Mouse (Mus musculus) pancreas, adult 10 weeks (tissue): Measurements from ENCODE around the gene Gnai3. TPM values are rescaled to one million over a fixed set of nuclear protein-coding genes. Genes with fewer than 3 reads are reported as not detected.

ENCODE experiments used
- polyA plus RNA-seq: library from polyadenylated mRNA; stranded (reverse); fragments of 350-450 nt; fragmentation: Illumina TruSeq; extraction: RNeasy Lipid Tissue Mini Kit (QIAGEN cat#74804); gene quantifications from one replicate; pipeline ENCODE4 v1.2.3, GENCODE M21; 2015; ENCODE audit warnings: low read depth, low replicate concordance; ENCODE audit not compliant: insufficient read depth

Gene Gnai3
- 15.9 TPM for polyA plus RNA-seq

DNA sequence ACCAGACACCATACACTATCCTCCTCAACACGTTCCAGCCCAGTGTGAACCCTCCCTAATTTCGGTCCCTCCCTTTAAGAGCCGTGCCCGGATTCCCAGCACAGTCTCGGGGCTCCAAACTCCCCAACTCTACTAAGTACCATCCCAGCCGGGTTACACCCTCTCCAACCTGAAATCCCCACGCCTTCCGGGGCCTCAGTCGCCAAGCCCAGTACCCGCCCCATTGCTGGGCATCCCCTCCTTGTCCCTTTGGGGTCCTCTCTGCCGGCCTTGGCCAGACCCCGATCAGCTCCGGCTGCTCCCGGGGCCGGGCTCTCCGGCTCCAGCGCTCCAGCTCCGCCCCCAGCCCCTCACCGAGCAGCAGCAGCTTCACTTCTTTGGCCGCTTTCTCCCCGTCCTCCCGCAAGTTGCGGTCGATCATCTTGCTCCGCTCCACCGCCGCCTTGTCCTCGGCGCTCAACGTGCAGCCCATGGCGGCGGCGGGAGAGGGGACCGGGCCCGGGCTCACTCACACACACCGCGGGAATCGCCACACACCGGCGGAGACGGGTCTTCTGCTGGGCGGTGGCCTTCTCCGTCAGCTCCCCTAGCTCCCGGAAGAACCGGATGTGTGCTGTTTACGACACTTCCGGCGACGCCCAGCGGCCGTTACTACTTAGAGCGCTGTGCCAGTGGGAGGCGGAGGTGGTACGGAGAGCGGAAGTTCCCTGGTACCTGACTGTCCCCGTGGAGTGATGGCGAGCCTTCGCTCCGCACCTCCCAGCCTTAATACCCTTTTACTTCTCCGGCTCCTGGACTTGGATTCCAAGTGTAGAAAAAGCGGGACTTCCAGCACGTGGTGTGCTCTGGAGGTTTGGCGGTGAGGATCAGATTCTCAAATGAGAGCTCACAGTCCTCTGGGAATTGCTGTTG lies at the start of gene Gnai3:
Gene Gnai3 (minus strand): TSS at position 613 of the 912 bp plus-strand sequence.

DNA sequence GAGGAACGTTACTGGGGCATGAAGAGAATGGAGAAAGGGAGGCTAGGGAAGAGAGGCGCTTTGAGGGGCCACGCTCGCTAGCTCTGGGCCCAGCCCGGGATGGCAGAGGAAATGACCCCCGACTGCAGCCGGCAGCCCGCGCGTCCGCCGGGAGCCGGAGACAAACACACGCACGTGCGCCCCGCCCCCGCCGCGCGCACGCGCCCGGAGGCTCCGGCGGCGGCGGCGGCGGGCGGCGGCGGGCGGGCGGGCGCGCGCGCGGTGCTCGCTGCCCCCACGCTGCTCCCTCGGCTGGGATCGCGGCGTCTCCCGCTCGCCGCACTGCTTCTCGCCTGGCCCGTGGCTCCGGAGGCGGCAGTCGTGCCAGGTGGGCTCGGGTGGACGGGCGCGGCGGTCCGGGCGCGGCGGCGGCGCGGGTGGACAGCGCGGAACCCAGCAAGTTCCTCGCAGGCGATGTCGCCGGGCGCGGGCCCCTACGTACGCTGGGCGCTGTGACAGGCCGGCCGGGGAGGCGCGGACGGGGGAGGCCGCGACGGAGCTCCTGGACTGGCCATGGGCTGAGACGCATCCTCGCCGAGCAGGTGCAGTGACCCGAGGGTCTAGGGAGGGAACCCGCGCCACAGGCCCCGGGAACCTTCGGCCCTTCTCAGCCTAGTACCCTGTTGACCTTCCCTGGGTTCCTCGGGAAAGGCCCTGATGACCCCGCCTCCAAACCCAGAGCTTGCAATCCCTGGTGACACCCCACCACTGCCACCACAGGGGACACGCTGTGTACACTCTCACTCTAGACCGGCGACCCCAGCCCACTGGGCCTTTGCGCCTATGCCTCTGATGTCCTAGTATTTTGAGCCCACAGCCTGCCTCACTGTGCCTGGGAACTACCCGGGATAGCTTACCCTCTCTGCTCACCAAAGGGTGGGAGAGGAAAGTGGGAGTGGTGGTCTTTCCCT lies 40.4 kb upstream of the Gnai3 start, which contains the start of gene Amigo1:
Gene Amigo1 (plus strand): TSS at position 238 of the 950 bp plus-strand sequence.

DNA sequence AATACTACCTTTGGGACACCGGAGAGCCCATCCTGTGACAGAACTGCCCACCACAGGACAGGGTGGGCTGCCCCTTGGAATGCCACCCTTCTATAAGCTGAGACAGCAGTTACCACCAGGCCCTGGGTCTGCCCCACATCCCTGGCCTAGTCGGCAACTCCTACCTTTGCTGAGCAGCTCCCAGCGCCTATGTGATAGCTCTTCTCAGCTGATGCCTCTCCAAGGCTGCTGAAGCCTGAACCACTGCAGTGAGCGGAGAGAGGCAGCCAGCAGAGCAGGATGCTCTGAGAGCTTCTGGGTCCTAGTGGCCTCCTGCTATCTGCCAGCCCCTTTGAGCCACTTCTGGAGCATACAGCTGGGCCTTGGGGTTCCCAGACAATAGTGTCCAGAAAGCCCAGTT lies 8.7 kb upstream of the Gnai3 start, which contains the start of gene Gpr61:
Gene Gpr61 (minus strand): TSS at position 227 of the 400 bp plus-strand sequence.

DNA sequence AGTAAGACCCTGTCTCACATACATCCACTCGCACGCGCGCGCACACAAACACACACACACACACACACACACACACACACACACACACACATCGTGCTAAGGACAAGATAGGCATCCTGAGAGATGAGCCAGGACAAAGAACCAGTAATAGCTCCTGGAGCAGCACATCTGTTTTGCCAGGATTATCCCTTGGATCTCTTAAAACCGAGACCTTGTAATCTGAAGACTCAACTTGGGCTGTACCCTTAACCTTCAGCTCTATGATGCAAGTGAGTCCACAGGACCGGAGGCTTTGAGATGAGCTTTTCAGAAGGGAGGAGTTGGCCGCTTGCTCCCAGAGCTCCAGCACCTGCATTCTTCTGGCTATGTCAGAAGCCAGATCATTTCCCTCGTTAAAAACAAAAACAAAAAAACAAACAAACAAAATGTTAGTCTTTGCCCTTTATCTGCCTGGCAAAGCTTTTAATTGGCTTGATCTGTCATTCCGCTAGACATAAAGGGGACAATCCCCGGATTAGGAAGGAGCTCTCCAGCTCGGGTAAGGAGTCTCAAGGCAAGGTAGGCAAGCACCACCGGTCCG lies 53.3 kb downstream of the Gnai3 start, which contains the start of gene Gnat2:
Gene Gnat2 (plus strand): TSS at position 254 of the 580 bp plus-strand sequence.

DNA sequence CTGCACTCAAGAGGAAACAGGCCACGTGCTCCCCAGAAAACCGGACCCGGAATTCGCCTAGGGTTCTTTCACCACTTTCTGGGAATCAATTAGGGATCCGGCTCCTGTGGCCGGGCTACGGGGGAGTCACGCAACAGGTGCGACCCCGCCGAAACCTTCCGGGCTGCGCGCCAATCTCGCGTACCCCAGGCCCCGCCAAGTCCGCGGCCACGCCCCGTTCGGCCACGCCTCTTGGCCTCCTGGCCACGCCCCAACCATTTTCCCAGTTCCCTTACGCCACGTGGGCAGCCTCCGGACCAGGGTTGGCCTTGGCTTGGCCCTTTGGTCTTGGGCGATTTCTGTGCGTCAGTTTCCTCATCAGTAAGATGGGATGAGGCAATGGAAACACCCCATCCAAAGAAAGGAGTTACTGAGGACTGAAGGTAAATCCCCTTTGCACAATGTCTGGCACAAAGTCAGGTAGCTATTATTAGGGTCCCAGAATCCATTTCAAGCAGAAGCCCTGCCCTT lies 59.4 kb downstream of the Gnai3 start, which contains the start of gene Ampd2:
Gene Ampd2 (minus strand): TSS at position 182 of the 510 bp plus-strand sequence.

Other genes starting within 250 kb of the Gnai3 start
- 5.1 TPM for gene Gstm7, start 214.3 kb downstream of the Gnai3 start, polyA plus RNA-seq
- gene Gstm6, start 202.4 kb downstream of the Gnai3 start, polyA plus RNA-seq = 1.3 TPM
- not detected for gene Gstm3, start 176.9 kb downstream of the Gnai3 start, polyA plus RNA-seq
- gene Gstm2, start 159.7 kb downstream of the Gnai3 start, polyA plus RNA-seq = 106 TPM
- 199 TPM for gene Gstm1, start 128.2 kb downstream of the Gnai3 start, polyA plus RNA-seq
- gene Gstm4, start 101.3 kb downstream of the Gnai3 start, polyA plus RNA-seq = 3.2 TPM
- 39.0 TPM for gene Ampd2, start 59.5 kb downstream of the Gnai3 start, polyA plus RNA-seq
- 4.3 TPM for gene Gnat2, start 53.4 kb downstream of the Gnai3 start, polyA plus RNA-seq
- not detected for gene Gpr61, start 8.7 kb upstream of the Gnai3 start, polyA plus RNA-seq
- 5.3 TPM for gene Amigo1, start 40.2 kb upstream of the Gnai3 start, polyA plus RNA-seq
- 2.6 TPM for gene Cyb561d1, start 55.1 kb upstream of the Gnai3 start, polyA plus RNA-seq
- 5.2 TPM for gene Atxn7l2, start 64.8 kb upstream of the Gnai3 start, polyA plus RNA-seq
- gene Sypl2, start 80.5 kb upstream of the Gnai3 start, polyA plus RNA-seq = 0.87 TPM
- gene Psma5, start 110.8 kb upstream of the Gnai3 start, polyA plus RNA-seq = 19.0 TPM
- 8.2 TPM for gene Sort1, start 137.9 kb upstream of the Gnai3 start, polyA plus RNA-seq
- gene Mybphl, start 218.8 kb upstream of the Gnai3 start, polyA plus RNA-seq = not detected
- 0.50 TPM for gene Psrc1, start 237.7 kb upstream of the Gnai3 start, polyA plus RNA-seq